Mouse (Mus musculus) kidney, adult 2 months (tissue): ENCODE measurements around the gene Eepd1. TPM values are rescaled to one million over a fixed set of nuclear protein-coding genes. Genes with fewer than 3 reads are reported as not detected.

Experiments
- DNase-seq: peaks from one replicate; pipeline ENCODE4 v3.0.0; 2021
- H3K27ac ChIP-seq: fragments of 200-500 bp; 2 replicates; pipeline ENCODE4 v1.5.1; 2012; ENCODE audit warnings: low read depth, low read length, control low read depth, inconsistent platforms; ENCODE audit not compliant: insufficient read depth
- H3K27me3 ChIP-seq: fragments of 200-500 bp; replicated peaks from 2 replicates; pipeline ENCODE4 v1.6.1; 2012; ENCODE audit warnings: mild to moderate bottlenecking, moderate library complexity, low read length, inconsistent platforms; ENCODE audit not compliant: control insufficient read depth, insufficient read depth
- H3K36me3 ChIP-seq: fragments of 200-500 bp; 2 replicates; pipeline ENCODE4 v1.6.1; 2012; ENCODE audit warnings: mild to moderate bottlenecking, moderate library complexity, low read length, inconsistent platforms; ENCODE audit not compliant: control insufficient read depth, insufficient read depth
- H3K4me1 ChIP-seq: fragments of 200-500 bp; 2 replicates; pipeline ENCODE4 v1.6.1; 2011; ENCODE audit warnings: low read length; ENCODE audit not compliant: control insufficient read depth, insufficient read depth
- H3K4me3 ChIP-seq: fragments of 200-500 bp; 2 replicates; pipeline ENCODE4 v1.5.1; 2011; ENCODE audit warnings: mild to moderate bottlenecking, low read depth, low read length, control low read depth; ENCODE audit not compliant: insufficient read depth
- CTCF ChIP-seq: fragments of 200-500 bp; conservative IDR thresholded peaks from 2 replicates; pipeline ENCODE4 v1.5.1; 2011; ENCODE audit warnings: low read depth, mild to moderate bottlenecking, control low read depth, low read length, moderate library complexity, mixed read lengths; ENCODE audit not compliant: insufficient read depth, insufficient read length
- POLR2A ChIP-seq: fragments of 200-500 bp; IDR thresholded peaks from one replicate; pipeline ENCODE4 v1.6.1; 2011; ENCODE audit warnings: low read depth, low read length, control low read depth
- WGBS: fragments of 180-500 bp; shearing (Covaris S2); methylation state at CpG from one replicate; pipeline ENCODE4 v1.1.7; 2018; 5-methylcytosine and 5-hydroxymethylcytosine counted together
- polyA plus RNA-seq: library from polyadenylated mRNA; depleted of rRNA; stranded (reverse); fragments of >200 nt; gene quantifications from 2 replicates; pipeline ENCODE4 v1.2.3, GENCODE M21; 2012

Gene Eepd1
- polyA plus RNA-seq, 1 experiment, result 4.8 TPM

- Histone ChIP-seq H3K4me3 (no peak overlapping the region), H3K27me3 (no peaks in the 10 kb centered on the region), H3K36me3 (no peaks in the 10 kb centered on the region), H3K4me1 (no peaks in the 10 kb centered on the region), H3K27ac (peak overlapping the region; percentile 18)
- 28% methylated on average over 3 of the region's 3 CpGs for WGBS
- TF ChIP-seq POLR2A (no peak), CTCF (no peak)
- DNase-seq, result no peak
Observed at GRCm38 (mm10) chr9:25499306-25499705, 18.0 kb downstream of the Eepd1 start.

DNA sequence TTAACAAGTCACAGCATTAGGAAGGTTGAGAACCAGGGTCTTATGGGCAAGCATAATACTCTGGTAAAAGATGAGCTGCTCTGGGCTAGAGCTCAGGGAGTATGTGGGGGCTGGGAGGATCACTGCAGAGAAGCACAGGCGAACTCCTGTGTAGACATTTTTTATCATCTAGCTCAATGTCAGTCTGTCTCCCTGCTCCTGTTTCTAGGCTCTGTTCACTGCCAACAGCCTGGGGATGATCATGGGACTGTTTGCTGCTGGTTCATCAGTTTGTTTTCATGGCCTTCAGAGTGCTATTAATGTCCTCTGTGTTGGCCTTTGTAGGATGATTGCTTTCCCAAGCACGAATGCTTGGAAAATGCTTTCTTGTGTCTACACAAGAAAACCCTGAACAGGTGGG is 18.7 kb downstream of the Eepd1 start:
- WGBS, result 67% methylated on average over 2 of the region's 2 CpGs
- DNase-seq, result no peak
- Histone ChIP-seq H3K27me3 (no peaks in the 10 kb centered on the region), H3K27ac (no peak overlapping the region), H3K4me1 (0 out of 2 replicates have a peak, but pooled peaks cover 4% of the 10 kb centered on the region), H3K36me3 (no peaks in the 10 kb centered on the region), H3K4me3 (no peak overlapping the region)
- TF ChIP-seq CTCF (no peak), POLR2A (no peak)

GRCm38 (mm10) chr9:25508825-25509224 is 27.5 kb downstream of the Eepd1 start:
- Histone ChIP-seq H3K27me3 (no peaks in the 10 kb centered on the region), H3K27ac (no peak overlapping the region), H3K4me3 (no peak overlapping the region), H3K4me1 (0 out of 2 replicates have a peak, but pooled peaks cover 5% of the 10 kb centered on the region), H3K36me3 (no peaks in the 10 kb centered on the region)
- peak; percentile 21 for DNase-seq
- 79% methylated on average over 3 of the region's 3 CpGs for WGBS
- TF ChIP-seq CTCF, result no peak

DNA sequence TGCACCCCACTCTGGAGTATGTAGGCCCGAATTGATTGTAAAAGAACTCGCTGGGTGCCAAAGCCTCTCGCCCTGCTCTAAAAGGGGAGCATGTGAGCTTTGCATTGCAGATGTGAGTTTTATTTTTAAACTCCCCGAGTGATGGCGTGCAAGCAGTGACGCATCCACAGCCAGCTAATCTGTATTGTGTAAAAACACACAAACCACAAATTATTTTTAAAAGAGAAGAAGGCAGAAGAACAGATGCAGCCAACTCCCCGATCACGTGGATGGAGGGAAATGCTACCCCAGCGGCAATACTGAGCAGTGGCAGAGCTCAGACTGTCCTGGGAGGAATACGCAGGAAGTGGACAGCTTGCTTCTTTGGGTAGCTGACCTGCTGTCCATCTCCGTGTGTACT is 29.2 kb downstream of the Eepd1 start:
- Histone ChIP-seq H3K36me3 (no peaks in the 10 kb centered on the region), H3K4me1 (no peaks in the 10 kb centered on the region), H3K4me3 (no peak overlapping the region), H3K27ac (no peak overlapping the region), H3K27me3 (no peaks in the 10 kb centered on the region)
- DNase-seq, result no peak
- WGBS, result 84% methylated on average over 11 of the region's 11 CpGs
- TF ChIP-seq CTCF (no peak), POLR2A (no peak)

DNA sequence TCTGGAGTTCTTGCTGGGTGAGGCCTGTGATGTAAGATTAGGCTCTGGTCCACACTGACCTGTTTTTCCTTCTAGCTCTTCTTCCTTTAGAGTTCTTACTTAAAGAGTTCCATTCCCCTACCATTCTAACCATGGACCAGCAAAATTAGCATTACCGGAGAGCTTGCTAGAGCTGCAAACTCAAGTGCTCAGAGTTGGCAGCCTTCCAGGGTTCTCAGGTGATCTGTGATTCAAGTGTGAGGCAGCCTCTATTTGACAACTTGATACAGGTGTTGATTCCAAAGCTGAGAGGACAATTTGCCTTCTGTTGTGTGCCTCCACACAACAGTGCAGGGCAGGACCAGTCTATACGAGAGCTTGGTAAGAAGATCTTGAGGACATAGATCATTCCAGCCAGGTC is 31.7 kb downstream of the Eepd1 start:
- Histone ChIP-seq H3K27ac (no peak overlapping the region), H3K4me3 (no peak overlapping the region), H3K4me1 (no peaks in the 10 kb centered on the region), H3K36me3 (no peaks in the 10 kb centered on the region), H3K27me3 (no peaks in the 10 kb centered on the region)
- 74% methylated on average over 2 of the region's 2 CpGs for WGBS
- peak; percentile 45 for DNase-seq
- no peak for TF ChIP-seq CTCF
- TF ChIP-seq POLR2A, result no peak

DNA sequence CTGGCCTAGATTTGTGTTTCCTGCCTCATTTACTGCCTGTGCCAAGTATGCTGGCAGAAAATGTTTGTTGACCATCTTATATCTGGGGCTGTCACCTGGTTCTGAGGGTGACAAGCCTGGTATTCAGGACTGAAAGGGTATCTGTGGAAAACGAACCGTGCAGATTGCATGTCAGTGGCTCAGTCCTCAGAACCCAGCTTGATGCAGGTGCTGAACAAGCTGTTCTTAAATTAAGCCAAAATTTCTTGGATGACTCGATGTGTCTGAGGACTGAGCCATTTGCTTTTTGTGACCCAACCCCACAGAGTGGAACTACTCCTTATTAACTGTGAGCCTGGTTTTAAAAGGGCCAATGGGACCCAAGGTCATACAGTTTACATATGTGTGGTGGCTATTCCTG is 32.2 kb downstream of the Eepd1 start:
- Histone ChIP-seq H3K27me3 (no peaks in the 10 kb centered on the region), H3K36me3 (no peaks in the 10 kb centered on the region), H3K4me1 (no peaks in the 10 kb centered on the region), H3K27ac (no peak overlapping the region), H3K4me3 (no peak overlapping the region)
- 84% methylated on average over 3 of the region's 3 CpGs for whole genome bisulfite sequencing
- no peak for DNase-seq
- no peak for TF ChIP-seq CTCF
- TF ChIP-seq POLR2A, result no peak

DNA sequence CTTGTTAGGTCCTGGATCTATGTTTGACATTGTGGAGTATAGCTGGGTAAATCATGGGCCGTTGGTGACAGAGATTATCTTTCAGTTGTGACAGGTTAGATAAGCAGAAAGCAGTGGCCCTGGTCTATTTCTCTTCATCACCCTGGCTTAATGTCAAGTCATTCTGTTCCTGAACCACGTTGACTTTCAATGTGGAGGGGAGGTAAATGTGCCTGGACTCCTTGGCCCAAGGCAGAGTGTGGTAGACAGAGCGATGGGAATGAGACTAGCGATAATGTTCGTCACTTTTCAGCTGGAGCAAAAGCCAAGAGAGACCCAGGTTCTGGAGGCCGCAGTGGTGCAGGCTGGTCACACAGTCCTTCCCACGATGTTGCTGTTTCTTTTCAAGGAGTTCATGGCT is 35.3 kb downstream of the Eepd1 start:
- Histone ChIP-seq H3K27ac (no peak overlapping the region), H3K4me1 (0 out of 2 replicates have a peak, but pooled peaks cover 3% of the 10 kb centered on the region), H3K4me3 (no peak overlapping the region), H3K36me3 (no peaks in the 10 kb centered on the region), H3K27me3 (no peaks in the 10 kb centered on the region)
- DNase-seq, result no peak
- TF ChIP-seq CTCF (no peak), POLR2A (no peak)
- WGBS, result 85% methylated on average over 7 of the region's 7 CpGs

- Histone ChIP-seq H3K4me3 (no peak overlapping the region), H3K27ac (no peak overlapping the region), H3K27me3 (no peaks in the 10 kb centered on the region), H3K4me1 (0 out of 2 replicates have a peak, but pooled peaks cover 3% of the 10 kb centered on the region), H3K36me3 (no peaks in the 10 kb centered on the region)
- 67% methylated on average over 4 of the region's 4 CpGs for WGBS
- no peak for TF ChIP-seq POLR2A
- TF ChIP-seq CTCF, result no peak
- DNase-seq, result no peak
Observed at GRCm38 (mm10) chr9:25517982-25518381, 36.6 kb downstream of the Eepd1 start.
